Mouse (Mus musculus): Measurements from ENCODE around the gene Pdlim5.

DNA sequence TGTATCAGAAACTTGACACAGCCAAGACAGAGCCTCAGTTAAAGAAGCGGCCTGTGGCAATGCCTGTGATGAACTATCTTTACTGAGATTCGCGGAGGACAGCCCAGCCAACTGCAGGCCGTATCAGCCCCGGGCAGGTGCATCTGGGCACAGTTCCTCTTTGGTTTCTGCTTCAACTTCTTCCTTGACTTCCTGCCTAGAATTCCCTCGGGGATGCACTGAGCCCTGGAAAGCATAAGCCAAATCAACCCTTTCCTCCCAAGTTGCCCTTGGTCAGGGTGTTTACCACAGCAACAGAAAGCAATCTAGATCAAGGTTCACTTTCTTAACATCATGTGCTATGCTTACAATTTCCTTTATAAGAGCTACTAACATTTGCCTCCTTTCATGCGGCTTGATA is 101.9 kb downstream of the Pdlim5 start:
- TF ChIP-seq EP300 (optimal IDR thresholded peaks at IDR 0.05) = no peak
- no peak for TF ChIP-seq CTCF (IDR thresholded peaks at IDR 0.05; ENCODE audit: low read depth)

Measured in stomach, postnatal 0 days (tissue).